Mouse (Mus musculus) CH12.LX (cell line): ENCODE measurements around the gene U2surp. TPM values are rescaled to one million over a fixed set of nuclear protein-coding genes. Genes with fewer than 3 reads are reported as not detected.

ENCODE experiments used
- DNase-seq: peaks from one replicate; pipeline ENCODE4 v3.0.0-alpha.2; 2013; ENCODE audit errors: extremely low read depth
- H3K27ac ChIP-seq: 2 replicates; pipeline ENCODE4 v1.5.1; 2012; ENCODE audit warnings: low read depth, mild to moderate bottlenecking, control low read depth, moderate library complexity; ENCODE audit not compliant: insufficient read depth
- H3K27me3 ChIP-seq: replicated peaks from 2 replicates; pipeline ENCODE3; 2012; ENCODE audit warnings: inconsistent platforms
- H3K36me3 ChIP-seq, 2 experiments: replicated peaks in 1 of 2; 2 replicates each; pipeline versions ENCODE3 to v1.6.1; 2012; ENCODE audit warnings: inconsistent platforms in 1 of 2, low read length in 1 of 2, mild to moderate bottlenecking in 1 of 2, mixed read lengths in 1 of 2, moderate library complexity in 1 of 2; ENCODE audit not compliant: control insufficient read depth in 1 of 2, insufficient read depth in 1 of 2
- H3K4me1 ChIP-seq, 2 experiments: 2 replicates each; pipeline ENCODE4 v1.6.1; 2012; ENCODE audit warnings: inconsistent platforms in 1 of 2, moderate library complexity in 1 of 2; ENCODE audit not compliant: insufficient read depth in 2 of 2, control insufficient read depth in 1 of 2
- H3K4me2 ChIP-seq: 2 replicates; pipeline ENCODE4 v1.6.1; 2012; ENCODE audit warnings: low read depth, mild to moderate bottlenecking, control low read depth; ENCODE audit not compliant: poor library complexity, insufficient read depth, severe bottlenecking
- H3K4me3 ChIP-seq, 3 experiments: fragments of 150-350 bp in 1 of 3; sonication (generic) in 1 of 3; replicated peaks in 1 of 3; 2 replicates each; pipeline versions ENCODE3 to v1.5.1; 2011 to 2012; ENCODE audit warnings: low read depth in 2 of 3, low read length in 2 of 3, mild to moderate bottlenecking in 2 of 3, moderate library complexity in 2 of 3, control low read depth in 1 of 3, improper control_type of control experiment in 1 of 3, inconsistent platforms in 1 of 3, mixed read lengths in 1 of 3; ENCODE audit not compliant: poor library complexity in 1 of 3
- H3K79me2 ChIP-seq: replicated peaks from 2 replicates; pipeline ENCODE4 v1.6.1; 2012; ENCODE audit warnings: mild to moderate bottlenecking, moderate library complexity; ENCODE audit not compliant: control insufficient read depth, poor library complexity, insufficient read depth, severe bottlenecking; ENCODE audit errors: extremely low read depth
- H3K9ac ChIP-seq: 2 replicates; pipeline ENCODE4 v1.6.1; 2012; ENCODE audit warnings: low read depth, mild to moderate bottlenecking, control low read depth, moderate library complexity; ENCODE audit not compliant: insufficient read depth
- H3K9me3 ChIP-seq: replicated peaks from 2 replicates; pipeline ENCODE3; 2012; ENCODE audit warnings: low read length, inconsistent platforms, mixed read lengths
- BHLHE40 ChIP-seq: IDR thresholded peaks from 2 replicates; pipeline ENCODE4 v1.6.1; 2011; ENCODE audit warnings: mild to moderate bottlenecking, low read depth, low read length, improper control_type of control experiment
- EP300 ChIP-seq: IDR thresholded peaks from 2 replicates; pipeline ENCODE4 v1.6.1; 2011; ENCODE audit warnings: low read length, improper control_type of control experiment
- ETS1 ChIP-seq: conservative IDR thresholded peaks from 2 replicates; pipeline ENCODE4 v1.6.1; 2012; ENCODE audit warnings: low read depth, mild to moderate bottlenecking, inconsistent platforms, low read length, improper control_type of control experiment, moderate library complexity
- HCFC1 ChIP-seq: IDR thresholded peaks from 2 replicates; pipeline ENCODE4 v1.6.1; 2012; ENCODE audit warnings: low read depth, mild to moderate bottlenecking, inconsistent platforms, low read length, improper control_type of control experiment
- JUN ChIP-seq: IDR thresholded peaks from 2 replicates; pipeline ENCODE4 v1.6.1; 2011; ENCODE audit warnings: low read depth, mild to moderate bottlenecking, low read length, improper control_type of control experiment, moderate library complexity; ENCODE audit not compliant: insufficient read depth
- JUND ChIP-seq: conservative IDR thresholded peaks from 2 replicates; pipeline ENCODE4 v1.6.1; 2011; ENCODE audit warnings: low read depth, low read length, improper control_type of control experiment
- MAX ChIP-seq: IDR thresholded peaks from 2 replicates; pipeline ENCODE4 v1.6.1; 2011; ENCODE audit warnings: low read length, improper control_type of control experiment
- MAZ ChIP-seq: IDR thresholded peaks from 2 replicates; pipeline ENCODE4 v1.6.1; 2012; ENCODE audit warnings: low read depth, mild to moderate bottlenecking, inconsistent platforms, low read length, improper control_type of control experiment, moderate library complexity
- MEF2A ChIP-seq: IDR thresholded peaks from 2 replicates; pipeline ENCODE4 v1.6.1; 2014; ENCODE audit warnings: low read depth, mild to moderate bottlenecking, inconsistent platforms, low read length, improper control_type of control experiment, borderline replicate concordance
- MXI1 ChIP-seq: IDR thresholded peaks from 2 replicates; pipeline ENCODE4 v1.6.1; 2011; ENCODE audit warnings: mild to moderate bottlenecking, low read depth, low read length, improper control_type of control experiment
- NELFE ChIP-seq: IDR thresholded peaks from 2 replicates; pipeline ENCODE4 v1.6.1; 2011; ENCODE audit warnings: low read depth, low read length, improper control_type of control experiment
- POLR2AphosphoS2 ChIP-seq: IDR thresholded peaks from 2 replicates; pipeline ENCODE4 v1.6.1; 2011; ENCODE audit warnings: low read depth, low read length, improper control_type of control experiment
- TCF12 ChIP-seq: IDR thresholded peaks from 2 replicates; pipeline ENCODE4 v1.6.1; 2014; ENCODE audit warnings: low read depth, mild to moderate bottlenecking, inconsistent platforms, low read length, improper control_type of control experiment
- USF2 ChIP-seq: conservative IDR thresholded peaks from 2 replicates; pipeline ENCODE4 v1.6.1; 2011; ENCODE audit warnings: low read depth, low read length, improper control_type of control experiment
- ZC3H11A ChIP-seq: IDR thresholded peaks from 2 replicates; pipeline ENCODE4 v1.6.1; 2012; ENCODE audit warnings: low read depth, mild to moderate bottlenecking, inconsistent platforms, low read length, improper control_type of control experiment
- dilution Hi-C: fragments of 300-500 bp; cut with MboI; formaldehyde crosslinking; loops from 2 replicates; pipeline ENCODE4 v1.14.3; 2020; ENCODE audit warnings: low sequenced_read_pairs; ENCODE audit not compliant: extremely low pct_unique_long_range_greater_than_20kb, extremely low pct_ligation_motif_present
- in situ Hi-C: fragments of 300-500 bp; cut with MboI; formaldehyde crosslinking; loops from 3 replicates; pipeline ENCODE4 v1.14.3; 2019; ENCODE audit warnings: low sequenced_read_pairs, low pct_ligation_motif_present, low pct_unique_long_range_greater_than_20kb, mixed read lengths
- polyA plus RNA-seq: library from polyadenylated mRNA; unstranded; fragments of >175 nt; gene quantifications from 2 replicates; pipeline ENCODE4 v1.2.1, GENCODE M21; 2012; ENCODE audit warnings: low read depth; ENCODE audit not compliant: insufficient read length
- total RNA-seq, 2 experiments: library from RNA; depleted of rRNA; stranded (reverse); fragments of 300-350 nt in 1 of 2; fragments of >200 nt in 1 of 2; gene quantifications; 2 replicates each; pipeline ENCODE4 v1.2.3; 2012 to 2014

Gene U2surp
- total and polyA plus RNA-seq, 3 experiments, result 46.5 to 103 (median 87.7) TPM

DNA sequence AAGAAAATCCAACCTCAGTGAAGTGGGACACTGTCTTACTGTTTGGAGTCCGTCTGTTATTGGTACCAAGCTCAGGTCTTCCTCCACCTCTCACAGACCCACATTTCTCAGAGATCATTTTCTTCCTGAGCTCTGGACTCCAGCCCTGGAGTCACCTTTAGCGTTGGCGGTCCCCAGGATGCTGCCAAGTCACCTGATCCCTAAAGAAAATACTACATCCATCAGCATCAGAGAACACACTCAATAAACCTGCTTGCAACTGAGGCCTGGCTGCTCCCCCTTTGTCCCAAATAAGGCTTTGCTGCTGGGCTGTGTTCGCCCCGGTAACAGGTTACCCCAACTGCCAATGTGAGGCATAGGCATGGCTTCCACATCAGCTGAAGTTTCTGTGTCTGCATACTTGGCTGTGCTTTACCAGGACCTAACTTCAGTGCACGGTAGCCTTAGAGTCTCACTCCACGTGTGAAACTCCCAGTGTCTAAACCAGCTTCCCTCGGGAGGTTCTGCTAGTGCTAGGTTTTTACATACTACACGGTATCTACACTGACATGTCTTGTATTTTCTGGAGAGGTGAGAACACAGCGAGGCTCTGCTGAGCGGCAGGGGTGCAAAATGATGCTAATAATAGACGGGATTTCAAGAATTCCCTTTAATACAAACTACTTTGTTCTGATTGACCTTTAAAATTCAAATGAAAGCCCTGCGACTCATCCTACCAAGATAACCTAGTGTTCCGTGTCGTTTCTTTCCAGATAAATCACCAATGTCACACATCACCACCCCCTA, 38.0 kb upstream of the U2surp start:
- Histone ChIP-seq H3K4me1 (peaks cover 0 to 9% of the 10 kb centered on the region in 2 experiments; a peak in 2 of 4 replicates), H3K79me2 (no peaks in the 10 kb centered on the region), H3K4me2 (no peak overlapping the region), H3K27me3 (no peaks in the 10 kb centered on the region), H3K27ac (no peak overlapping the region), H3K9ac (no peak overlapping the region), H3K9me3 (no peaks in the 10 kb centered on the region), H3K4me3 (no peak overlapping the region), H3K36me3 (no peaks in the 10 kb centered on the region)
- DNase-seq, result no peak
- in situ Hi-C loops, result no loop called here
- no peak for TF ChIP-seq MAZ
- TF ChIP-seq MAX, result no peak
- no peak for TF ChIP-seq MXI1
- TF ChIP-seq ETS1, result no peak
- no peak for TF ChIP-seq TCF12
- no peak for TF ChIP-seq POLR2AphosphoS2
- no peak for TF ChIP-seq JUND
- TF ChIP-seq NELFE, result no peak
- dilution Hi-C loops, result no loop called here

DNA sequence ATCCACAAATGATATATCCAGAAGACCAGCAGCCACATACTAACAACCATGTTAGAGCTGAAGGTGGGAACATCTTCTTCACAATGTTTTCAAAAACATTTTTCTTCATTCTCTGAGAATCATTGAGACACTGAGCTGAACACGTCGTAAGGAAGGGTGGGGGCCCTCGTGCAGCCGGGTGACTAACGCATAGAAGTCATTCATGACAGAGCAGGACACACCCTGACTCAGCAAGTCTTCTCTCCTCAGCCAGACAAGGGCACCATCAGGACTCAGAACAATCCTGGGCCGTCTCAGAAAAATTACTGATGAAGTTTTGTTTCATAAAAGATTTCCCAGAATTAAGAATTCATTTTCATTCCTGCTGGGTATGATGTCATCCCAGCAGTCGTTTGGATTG, 34.9 kb upstream of the U2surp start:
- TF ChIP-seq BHLHE40 (no peak), MAX (no peak), HCFC1 (no peak), JUN (no peak), MEF2A (no peak), USF2 (no peak), NELFE (no peak), EP300 (no peak), MAZ (no peak), ZC3H11A (no peak)
- dilution Hi-C loops, result no loop called here
- no peaks in the 10 kb centered on the region for H3K36me3 ChIP-seq
- H3K27ac ChIP-seq, result no peak overlapping the region
- H3K4me3 ChIP-seq, result no peak overlapping the region
- DNase-seq, result no peak
- no peaks in the 10 kb centered on the region for H3K9me3 ChIP-seq
- H3K27me3 ChIP-seq, result no peaks in the 10 kb centered on the region
- no peak overlapping the region for H3K4me2 ChIP-seq
- no peak overlapping the region for H3K9ac ChIP-seq
- in situ Hi-C loops, result no loop called here
- H3K79me2 ChIP-seq, result no peaks in the 10 kb centered on the region
- H3K4me1 ChIP-seq, result peaks cover 0 to 5% of the 10 kb centered on the region in 2 experiments; a peak in 2 of 4 replicates
